ENCODE assay signal across 15 mouse cellular contexts in genomic region chr9:108139963-108140695, GRCm38 (mm10). TPM values are rescaled to one million over a fixed set of nuclear protein-coding genes. Genes with fewer than 3 reads are reported as not detected.
A peak's percentile ranks its signal among the peaks of the same experiment; 100 is the strongest.
DNase-seq lines count a peak whose midpoint lies in the region; ATAC-seq and TF ChIP-seq lines count a peak whose summit lies in the region.
"Had no signal": no experiment of that assay in that cellular context is flagged by ENCODE, and none has a peak within 500 bp of the region (broad histone marks: within the 10 kb centered on the region; RNA-seq: fewer than 3 reads in every experiment).

No protein-coding gene starts in this region.

- no peak overlapping the region for H3K4me3 ChIP-seq in liver, postnatal 0 days (ENCODE audit: low read depth, low read length)
- no peak overlapping the region for H3K4me3 ChIP-seq in embryonic fibroblast, embryonic 13.5 days (ENCODE audit: insufficient read depth, low read length)
- H3K4me3 ChIP-seq in forebrain, embryonic 12.5 days (replicated peaks), result no peak overlapping the region
- H3K4me3 ChIP-seq: embryonic facial prominence, embryonic 10.5 days; hindbrain, embryonic 15.5 days; midbrain, embryonic 13.5 days had no signal

- H3K4me1 ChIP-seq in liver, postnatal 0 days (ENCODE audit: insufficient read depth), result no peaks in the 10 kb centered on the region
- H3K4me1 ChIP-seq in embryonic fibroblast, embryonic 13.5 days (ENCODE audit: control insufficient read depth, insufficient read depth, low read length), result peaks cover 9% of the 10 kb centered on the region
- H3K4me1 ChIP-seq in forebrain, embryonic 12.5 days, result no peaks in the 10 kb centered on the region
- H3K4me1 ChIP-seq: hindbrain, embryonic 15.5 days; midbrain, embryonic 13.5 days had no signal

- POLR2A ChIA-PET in Patski (lab: Charles Lee), result interaction anchor here (1.0 kb wide), 1 partner anchor 12 kb away, joined by 3 read pairs; no protein-coding TSS in a partner anchor

- 70% methylated on average over 7 of the region's 7 CpGs for WGBS in liver, postnatal 0 days (ENCODE audit: insufficient replicate concordance)
- 79% methylated on average over 7 of the region's 7 CpGs for WGBS in forebrain, embryonic 12.5 days

- no peak overlapping the region for H3K4me2 ChIP-seq in liver, postnatal 0 days (ENCODE audit: low read depth, low read length)
- H3K4me2 ChIP-seq in forebrain, embryonic 12.5 days, result no peak overlapping the region
- H3K4me2 ChIP-seq: heart, embryonic 11.5 days; hindbrain, embryonic 15.5 days; midbrain, embryonic 13.5 days had no signal

- no peak for TF ChIP-seq EP300 in liver, postnatal 0 days (IDR thresholded peaks at IDR 0.05; ENCODE audit: low read depth)

- no peak for TF ChIP-seq POLR2A in embryonic fibroblast, embryonic 13.5 days (IDR thresholded peaks at IDR 0.05; ENCODE audit: low read depth, low read length)

- H3K27ac ChIP-seq in liver, postnatal 0 days (ENCODE audit: low read depth), result no peak overlapping the region
- no peak overlapping the region for H3K27ac ChIP-seq in embryonic fibroblast, embryonic 13.5 days (ENCODE audit: insufficient read depth, low read length)
- H3K27ac ChIP-seq in forebrain, embryonic 12.5 days, result no peak overlapping the region
- H3K27ac ChIP-seq: embryonic facial prominence, embryonic 10.5 days; hindbrain, embryonic 15.5 days; midbrain, embryonic 13.5 days had no signal

- no peaks in the 10 kb centered on the region for H3K36me3 ChIP-seq in liver, postnatal 0 days (replicated peaks; ENCODE audit: insufficient read depth, low read length)
- H3K36me3 ChIP-seq in forebrain, embryonic 12.5 days (replicated peaks), result peaks cover 5% of the 10 kb centered on the region
- H3K36me3 ChIP-seq: embryonic facial prominence, embryonic 10.5 days had no signal

- H3K9ac ChIP-seq in liver, postnatal 0 days (replicated peaks), result no peak overlapping the region
- H3K9ac ChIP-seq in forebrain, embryonic 12.5 days, result no peak overlapping the region
- H3K9ac ChIP-seq: hindbrain, embryonic 15.5 days; midbrain, embryonic 13.5 days had no signal

- no peaks in the 10 kb centered on the region for H3K9me3 ChIP-seq in liver, postnatal 0 days (ENCODE audit: low read length)
- H3K9me3 ChIP-seq in forebrain, embryonic 12.5 days, result no peaks in the 10 kb centered on the region
- H3K9me3 ChIP-seq: embryonic facial prominence, embryonic 10.5 days; hindbrain, embryonic 15.5 days; midbrain, embryonic 13.5 days had no signal

- ATAC-seq in liver, postnatal 0 days, result peak; percentile 60
- ATAC-seq in Patski, result no peak
- ATAC-seq in forebrain, embryonic 12.5 days (ENCODE audit: low FRiP score), result no peak
- ATAC-seq: forebrain, embryonic 16.5 days; midbrain, embryonic 13.5 days had no signal

- in situ Hi-C loops in Patski (cut with MboI; ENCODE audit: low pct_unique_long_range_greater_than_20kb), result loop anchor here (5.0 kb wide), 1 partner anchor 142 kb away; no protein-coding TSS in a partner anchor

- DNase-seq in cerebellum, adult 18-20 months, result peak; percentile 72 to 76
- DNase-seq in cerebellum, adult 11 months, result no peak
- no peak for DNase-seq in liver, postnatal 0 days
- no peak for DNase-seq in liver
- DNase-seq in Patski (ENCODE audit: low read depth, low spot score), result no peak
- no peak for DNase-seq in adrenal gland, postnatal 10 days
- DNase-seq: B cell, adult 2 months had no signal

- peak; percentile 42 for TF ChIP-seq CTCF in liver, postnatal 0 days (IDR thresholded peaks at IDR 0.05; ENCODE audit: low read depth)
- peak; percentile 66 for TF ChIP-seq CTCF in Patski (IDR thresholded peaks at IDR 0.05)
- peak; percentile 21; the same call in 1 of the 2 replicates for TF ChIP-seq CTCF in embryonic fibroblast, embryonic 13.5 days (IDR thresholded peaks at IDR 0.05; ENCODE audit: borderline replicate concordance, insufficient read depth, low read length)

- CTCF ChIA-PET in Patski (lab: Charles Lee), result interaction anchor here (1.1 to 1.6 kb wide), 2 partner anchors 17 to 144 kb away, joined by 3 to 8 read pairs; no protein-coding TSS in a partner anchor

- no peaks in the 10 kb centered on the region for H3K27me3 ChIP-seq in liver, postnatal 0 days (ENCODE audit: insufficient read depth, low read length)
- no peaks in the 10 kb centered on the region for H3K27me3 ChIP-seq in Patski
- H3K27me3 ChIP-seq in forebrain, embryonic 12.5 days, result no peaks in the 10 kb centered on the region
- H3K27me3 ChIP-seq: hindbrain, embryonic 15.5 days; midbrain, embryonic 13.5 days had no signal

RNA-seq across cellular contexts. Expression of gene Apeh, which starts 45.7 kb away (rescaled TPM):
- polyA plus RNA-seq in liver, postnatal 0 days (2015; fragmentation: Nextera tagmentation; extraction: Ambion mirVana), result 67.7 and 75.2 TPM in 2 replicates
- polyA plus RNA-seq in Patski (2021), result 93.3 TPM
- 53.4 and 63.9 TPM in 2 replicates for polyA plus RNA-seq in embryonic fibroblast, embryonic 13.5 days (2011; ENCODE audit: insufficient read length, low read depth, missing spikeins)
- 51.1 and 56.0 TPM in 2 replicates for polyA plus RNA-seq in forebrain, embryonic 12.5 days (2016; fragmentation: Nextera tagmentation; extraction: Ambion mirVana)
- 10 to 100 TPM; 72.2 to 81.8 TPM for total RNA-seq in adrenal gland, postnatal 10 days (2021)

RNA-seq across cellular contexts. Expression of gene Bsn, which starts 50.1 kb away (rescaled TPM):
- polyA plus RNA-seq in liver, postnatal 0 days (2015; fragmentation: Nextera tagmentation; extraction: Ambion mirVana), result 0.58 and 0.59 TPM in 2 replicates
- 0.08 TPM for polyA plus RNA-seq in Patski (2021)
- polyA plus RNA-seq in embryonic fibroblast, embryonic 13.5 days (2011; ENCODE audit: insufficient read length, low read depth, missing spikeins), result 0.08 and 0.25 TPM in 2 replicates
- 3.6 and 3.9 TPM in 2 replicates for polyA plus RNA-seq in forebrain, embryonic 12.5 days (2016; fragmentation: Nextera tagmentation; extraction: Ambion mirVana)
- 1 to 10 TPM; 1.7 to 2.7 TPM for total RNA-seq in adrenal gland, postnatal 10 days (2021)

RNA-seq across cellular contexts. Expression of gene Rnf123, which starts 57.0 kb away (rescaled TPM):
- 45.2 and 50.1 TPM in 2 replicates for polyA plus RNA-seq in liver, postnatal 0 days (2015; fragmentation: Nextera tagmentation; extraction: Ambion mirVana)
- 52.2 TPM for polyA plus RNA-seq in Patski (2021)
- 26.4 and 31.4 TPM in 2 replicates for polyA plus RNA-seq in embryonic fibroblast, embryonic 13.5 days (2011; ENCODE audit: insufficient read length, low read depth, missing spikeins)
- polyA plus RNA-seq in forebrain, embryonic 12.5 days (2016; fragmentation: Nextera tagmentation; extraction: Ambion mirVana), result 36.9 and 41.2 TPM in 2 replicates
- total RNA-seq in adrenal gland, postnatal 10 days (2021), result 10 to 100 TPM; 54.3 to 71.9 TPM

RNA-seq across cellular contexts. Expression of gene Mst1, which starts 59.9 kb away (rescaled TPM):
- polyA plus RNA-seq in liver, postnatal 0 days (2015; fragmentation: Nextera tagmentation; extraction: Ambion mirVana), result 81.4 and 93.0 TPM in 2 replicates
- 0.14 TPM for polyA plus RNA-seq in Patski (2021)
- polyA plus RNA-seq in embryonic fibroblast, embryonic 13.5 days (2011; ENCODE audit: insufficient read length, low read depth, missing spikeins), result not detected in 2 replicates
- polyA plus RNA-seq in forebrain, embryonic 12.5 days (2016; fragmentation: Nextera tagmentation; extraction: Ambion mirVana), result 0.27 and 0.41 TPM in 2 replicates
- total RNA-seq in adrenal gland, postnatal 10 days (2021), result 10 to 100 TPM; 12.8 to 28.1 TPM
- total RNA-seq: layer of hippocampus, postnatal 14 days had no signal
- polyA plus RNA-seq: forebrain, embryonic 16.5 days had no signal

Comparison
In these comparisons a context has a peak if more than half of its experiments do, and no peak if none do; other contexts are left out.
1. DNase-seq: peak in cerebellum, adult 18-20 months (2 of 2); none in cerebellum, adult 11 months (single experiment), liver, postnatal 0 days (single experiment), liver (single experiment), Patski (single experiment) and adrenal gland, postnatal 10 days (single experiment).
2. Peak in every context shown above with its lines, with median percentiles within 50 percentile points of each other: CTCF ChIP-seq.